Mouse (Mus musculus): ENCODE data around the gene Fam228a.
"Not testable (repeated sequence)": the region's sequence is repeated elsewhere in the genome, so short reads cannot be mapped to it uniquely, and the experiment has no call there.

The Fam228a gene

GRCm38 (mm10) chr12:4719066-4719761 is 19.0 kb downstream of the Fam228a start:
- no peak for DNase-seq (ENCODE audit: low read depth in 2 of 2, low spot score in 2 of 2)

- DNase-seq (ENCODE audit: low read depth in 2 of 2, low spot score in 2 of 2): peak in 1 of 2 experiments; percentile 8
Observed at GRCm38 (mm10) chr12:4717417-4717816, 20.8 kb downstream of the Fam228a start.

GRCm38 (mm10) chr12:4715606-4716005 is 22.6 kb downstream of the Fam228a start:
- DNase-seq (ENCODE audit: low read depth in 2 of 2, low spot score in 2 of 2): no peak

- no peak for DNase-seq (ENCODE audit: low read depth in 2 of 2, low spot score in 2 of 2)
Observed at GRCm38 (mm10) chr12:4713361-4713760, 24.9 kb downstream of the Fam228a start.

- no peak for DNase-seq (ENCODE audit: low read depth in 2 of 2, low spot score in 2 of 2)
Observed at GRCm38 (mm10) chr12:4709926-4710325, 28.3 kb downstream of the Fam228a start.

GRCm38 (mm10) chr12:4708881-4709604 is 29.2 kb downstream of the Fam228a start:
- no peak for DNase-seq (ENCODE audit: low read depth in 2 of 2, low spot score in 2 of 2)

GRCm38 (mm10) chr12:4708296-4708695 is 29.9 kb downstream of the Fam228a start:
- DNase-seq (ENCODE audit: low read depth in 2 of 2, low spot score in 2 of 2): no peak

- no peak for DNase-seq (ENCODE audit: low read depth in 2 of 2, low spot score in 2 of 2)
Observed at GRCm38 (mm10) chr12:4707488-4708017, 30.7 kb downstream of the Fam228a start.

GRCm38 (mm10) chr12:4706901-4707300 is 31.3 kb downstream of the Fam228a start:
- DNase-seq (ENCODE audit: low read depth in 2 of 2, low spot score in 2 of 2): no peak

- DNase-seq (ENCODE audit: low read depth in 2 of 2, low spot score in 2 of 2): no peak
Observed at GRCm38 (mm10) chr12:4706175-4706574, 32.1 kb downstream of the Fam228a start.

GRCm38 (mm10) chr12:4705626-4706025 is 32.6 kb downstream of the Fam228a start:
- DNase-seq (ENCODE audit: low read depth in 2 of 2, low spot score in 2 of 2): not testable (repeated sequence)

- DNase-seq (ENCODE audit: low read depth in 2 of 2, low spot score in 2 of 2): no peak
Observed at GRCm38 (mm10) chr12:4694534-4694933, 43.7 kb downstream of the Fam228a start.

- no peak for DNase-seq (ENCODE audit: low read depth in 2 of 2, low spot score in 2 of 2)
Observed at GRCm38 (mm10) chr12:4691193-4691592, 47.0 kb downstream of the Fam228a start.

- DNase-seq (ENCODE audit: low read depth in 2 of 2, low spot score in 2 of 2): no peak
Observed at GRCm38 (mm10) chr12:4689341-4689740, 48.9 kb downstream of the Fam228a start.

- DNase-seq (ENCODE audit: low read depth in 2 of 2, low spot score in 2 of 2): no peak
Observed at GRCm38 (mm10) chr12:4688386-4688785, 49.8 kb downstream of the Fam228a start.

GRCm38 (mm10) chr12:4685441-4685840 is 52.8 kb downstream of the Fam228a start:
- DNase-seq (ENCODE audit: low read depth in 2 of 2, low spot score in 2 of 2): no peak

GRCm38 (mm10) chr12:4679971-4680370 is 58.3 kb downstream of the Fam228a start:
- no peak for DNase-seq (ENCODE audit: low read depth in 2 of 2, low spot score in 2 of 2)

- no peak for DNase-seq (ENCODE audit: low read depth in 2 of 2, low spot score in 2 of 2)
Observed at GRCm38 (mm10) chr12:4676336-4676735, 61.9 kb downstream of the Fam228a start.

GRCm38 (mm10) chr12:4665675-4666037 is 72.6 kb downstream of the Fam228a start:
- DNase-seq (ENCODE audit: low read depth in 2 of 2, low spot score in 2 of 2): no peak

- DNase-seq (ENCODE audit: low read depth in 2 of 2, low spot score in 2 of 2): no peak
Observed at GRCm38 (mm10) chr12:4664929-4665674, 73.1 kb downstream of the Fam228a start.
